8 mouse cellular contexts compared by ENCODE assay signal in the genomic region with DNA sequence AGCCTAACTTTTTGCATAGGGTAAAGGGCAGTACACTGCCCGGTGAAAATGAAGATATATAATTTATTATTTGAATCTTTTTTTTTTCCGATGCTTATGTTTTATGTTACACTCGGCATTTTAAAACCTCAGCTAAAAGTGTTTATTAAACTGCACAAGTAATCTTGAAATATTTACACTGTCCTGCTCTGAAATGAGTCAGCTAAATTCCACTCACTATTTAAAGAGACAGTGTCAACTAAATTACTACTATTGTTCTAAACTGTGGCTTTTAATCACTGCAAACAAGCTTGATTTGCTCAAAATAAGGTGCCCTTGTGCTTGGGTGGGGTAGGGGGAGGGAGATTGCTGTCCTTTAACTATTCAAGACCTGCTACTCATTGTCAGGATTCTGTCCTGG. TPM values are rescaled to one million over a fixed set of nuclear protein-coding genes. Genes with fewer than 3 reads are reported as not detected.
DNase-seq lines count a peak whose midpoint lies in the region; ATAC-seq lines count a peak whose summit lies in the region.

No protein-coding gene starts in this region.

- WGBS in forebrain, embryonic 11.5 days = 54% methylated on average over 3 of the region's 3 CpGs
- WGBS in liver, embryonic 11.5 days = 27% methylated on average over 3 of the region's 3 CpGs

- no peak for ATAC-seq in erythroblast, adult 5-6 weeks (replicated peaks; ENCODE audit: low FRiP score, poor library complexity, severe bottlenecking)
- ATAC-seq in forebrain, embryonic 11.5 days (replicated peaks; ENCODE audit: low FRiP score) = no peak
- ATAC-seq in liver, embryonic 11.5 days (replicated peaks; ENCODE audit: low FRiP score) = no peak
- ATAC-seq in activated CD4-positive, CD25-positive, alpha-beta regulatory T cell, adult 4 months = no peak

- H3K9ac ChIP-seq in forebrain, embryonic 11.5 days (ENCODE audit: low read length) = no peak overlapping the region; the same call in 1 of the 2 replicates
- peak overlapping the region; percentile 68; the same call in 1 of the 2 replicates for H3K9ac ChIP-seq in liver, embryonic 11.5 days (ENCODE audit: low read depth, low read length)

- peak; percentile 55 for DNase-seq in 416B (ENCODE audit: low read depth)
- no peak for DNase-seq in forebrain, embryonic 11.5 days (ENCODE audit: low spot score)
- no peak for DNase-seq in liver, embryonic 11.5 days (ENCODE audit: low spot score)
- no peak for DNase-seq in urinary bladder, postnatal 36 days (ENCODE audit: low spot score in 2 of 2)
- DNase-seq in urinary bladder, postnatal 4 days (ENCODE audit: low spot score in 2 of 2) = no peak

- H3K36me3 ChIP-seq in erythroblast, embryonic 14.5 days (ENCODE audit: control insufficient read depth) = peaks cover 43% of the 10 kb centered on the region
- H3K36me3 ChIP-seq in forebrain, embryonic 11.5 days (ENCODE audit: control insufficient read depth, insufficient read depth, low read length) = no peaks in the 10 kb centered on the region; the same call in 1 of the 2 replicates
- peaks cover 4% of the 10 kb centered on the region; the same call in 1 of the 2 replicates for H3K36me3 ChIP-seq in liver, embryonic 11.5 days (ENCODE audit: control insufficient read depth, insufficient read depth, low read length)

- H3K27ac ChIP-seq in forebrain, embryonic 11.5 days (ENCODE audit: low read depth, low read length) = no peak overlapping the region
- H3K27ac ChIP-seq in liver, embryonic 11.5 days (ENCODE audit: low read depth, low read length) = no peak overlapping the region

- no peaks in the 10 kb centered on the region for H3K27me3 ChIP-seq in erythroblast, embryonic 14.5 days (ENCODE audit: control insufficient read depth)
- no peaks in the 10 kb centered on the region for H3K27me3 ChIP-seq in forebrain, embryonic 11.5 days (ENCODE audit: control insufficient read depth, insufficient read depth, low read length)
- H3K27me3 ChIP-seq in liver, embryonic 11.5 days (replicated peaks; ENCODE audit: control insufficient read depth, insufficient read depth, low read length) = no peaks in the 10 kb centered on the region

- H3K9me3 ChIP-seq in erythroblast, embryonic 14.5 days (ENCODE audit: control insufficient read depth, low read length) = no peaks in the 10 kb centered on the region
- H3K9me3 ChIP-seq in forebrain, embryonic 11.5 days (ENCODE audit: control insufficient read depth, low read length) = no peaks in the 10 kb centered on the region
- no peaks in the 10 kb centered on the region for H3K9me3 ChIP-seq in liver, embryonic 11.5 days (ENCODE audit: control insufficient read depth, low read length)

- peaks cover 22% of the 10 kb centered on the region for H3K4me1 ChIP-seq in erythroblast, embryonic 14.5 days (ENCODE audit: control insufficient read depth)
- peaks cover 3% of the 10 kb centered on the region; the same call in 1 of the 2 replicates for H3K4me1 ChIP-seq in forebrain, embryonic 11.5 days (replicated peaks; ENCODE audit: control insufficient read depth, insufficient read depth, low read length)
- peaks cover 6% of the 10 kb centered on the region for H3K4me1 ChIP-seq in liver, embryonic 11.5 days (replicated peaks; ENCODE audit: control insufficient read depth, insufficient read depth, low read length)

- H3K4me3 ChIP-seq in erythroblast, embryonic 14.5 days (replicated peaks) = peak overlapping the region; percentile 88
- peak overlapping the region; percentile 94 for H3K4me3 ChIP-seq in forebrain, embryonic 11.5 days (ENCODE audit: low read depth, low read length)
- peak overlapping the region; percentile 95 for H3K4me3 ChIP-seq in liver, embryonic 11.5 days (ENCODE audit: low read depth, low read length)

- peak overlapping the region; percentile 51 for H3K4me2 ChIP-seq in forebrain, embryonic 11.5 days (ENCODE audit: low read depth, low read length, severe bottlenecking)
- H3K4me2 ChIP-seq in liver, embryonic 11.5 days = peak overlapping the region; percentile 84

RNA-seq across cellular contexts. Expression of a gene that starts 2.6 kb away (rescaled TPM):
- polyA plus RNA-seq in erythroblast, embryonic 14.5 days (2012) = 2.1 and 2.2 TPM in 2 replicates
- 187 and 214 TPM in 2 replicates for total RNA-seq in erythroblast, adult 5-6 weeks (2015; ENCODE audit: low replicate concordance)
- total RNA-seq in erythroblast, adult 5-6 weeks (2017; ENCODE audit: low replicate concordance) = 274 and 279 TPM in 2 replicates
- polyA plus RNA-seq in forebrain, embryonic 11.5 days (2014; fragmentation: Nextera tagmentation; extraction: Ambion mirVana) = 131 and 140 TPM in 2 replicates
- polyA plus RNA-seq in liver, embryonic 11.5 days (2014; fragmentation: Nextera tagmentation; extraction: Ambion mirVana) = 61.4 and 67.7 TPM in 2 replicates
- polyA plus RNA-seq in activated CD4-positive, CD25-positive, alpha-beta regulatory T cell, adult 4 months (2017; shearing (Covaris generic)) = 10 to 100 TPM; 13.2 to 16.8 TPM
